Mouse (Mus musculus): Measurements from ENCODE around the gene Dock6. TPM values are rescaled to one million over a fixed set of nuclear protein-coding genes. Genes with fewer than 3 reads are reported as not detected.

Gene Dock6
- polyA plus RNA-seq, 1 experiment from 2014 or later = 47.9 TPM

- H3K27ac ChIP-seq = no peak overlapping the region
- H3K36me3 ChIP-seq = peaks cover 81% of the 10 kb centered on the region
- H3K9me3 ChIP-seq = no peaks in the 10 kb centered on the region
- no peaks in the 10 kb centered on the region for H3K27me3 ChIP-seq (ENCODE audit: insufficient read depth, poor library complexity, severe bottlenecking)
- H3K4me3 ChIP-seq = no peak overlapping the region
- DNase-seq (ENCODE audit: low spot score) = no peak
- H3K4me1 ChIP-seq = peaks cover 7% of the 10 kb centered on the region; the same call in 1 of the 2 replicates
- 92% methylated on average over 2 of the region's 2 CpGs for WGBS
Measured at GRCm38 (mm10) chr9:21819181-21819729, 33.2 kb downstream of the Dock6 start.

- Histone ChIP-seq H3K4me1 (peaks cover 4% of the 10 kb centered on the region; the same call in 1 of the 2 replicates), H3K27ac (no peak overlapping the region), H3K36me3 (peaks cover 81% of the 10 kb centered on the region), H3K27me3 (ENCODE audit: insufficient read depth, poor library complexity, severe bottlenecking) (no peaks in the 10 kb centered on the region), H3K4me3 (no peak overlapping the region), H3K9me3 (no peaks in the 10 kb centered on the region)
- 92% methylated on average over 6 of the region's 6 CpGs for WGBS
- no peak for DNase-seq (ENCODE audit: low spot score)
Measured at GRCm38 (mm10) chr9:21818561-21818960, 33.9 kb downstream of the Dock6 start.

- Histone ChIP-seq H3K27ac (no peak overlapping the region), H3K36me3 (peaks cover 85% of the 10 kb centered on the region), H3K9me3 (no peaks in the 10 kb centered on the region), H3K27me3 (ENCODE audit: insufficient read depth, poor library complexity, severe bottlenecking) (no peaks in the 10 kb centered on the region), H3K4me3 (no peak overlapping the region), H3K4me1 (peaks cover 4% of the 10 kb centered on the region; the same call in 1 of the 2 replicates)
- WGBS = 88% methylated on average over 4 of the region's 4 CpGs
- no peak for DNase-seq (ENCODE audit: low spot score)
Measured at GRCm38 (mm10) chr9:21818125-21818524, 34.3 kb downstream of the Dock6 start.

- Histone ChIP-seq H3K27me3 (ENCODE audit: insufficient read depth, poor library complexity, severe bottlenecking) (no peaks in the 10 kb centered on the region), H3K4me3 (no peak overlapping the region), H3K27ac (no peak overlapping the region), H3K9me3 (no peaks in the 10 kb centered on the region), H3K36me3 (peaks cover 92% of the 10 kb centered on the region), H3K4me1 (peaks cover 4% of the 10 kb centered on the region; the same call in 1 of the 2 replicates)
- no peak for DNase-seq (ENCODE audit: low spot score)
- 76% methylated on average over 9 of the region's 9 CpGs for WGBS
Measured at GRCm38 (mm10) chr9:21816716-21817305, 35.6 kb downstream of the Dock6 start.

GRCm38 (mm10) chr9:21811170-21811569, 41.3 kb downstream of the Dock6 start:
- Histone ChIP-seq H3K36me3 (peaks cover 77% of the 10 kb centered on the region), H3K4me3 (no peak overlapping the region)

GRCm38 (mm10) chr9:21808561-21808960, 43.9 kb downstream of the Dock6 start:
- no peak overlapping the region for H3K4me3 ChIP-seq
- 65% methylated on average over 3 of the region's 3 CpGs for WGBS
- peaks cover 65% of the 10 kb centered on the region for H3K36me3 ChIP-seq
- H3K4me1 ChIP-seq = peaks cover 16% of the 10 kb centered on the region
- H3K27ac ChIP-seq = no peak overlapping the region
- H3K9me3 ChIP-seq = no peaks in the 10 kb centered on the region
- DNase-seq (ENCODE audit: low spot score) = no peak
- H3K27me3 ChIP-seq (ENCODE audit: insufficient read depth, poor library complexity, severe bottlenecking) = no peaks in the 10 kb centered on the region

More at GRCm38 (mm10) chr9:21811170-21811569, 41.3 kb downstream of the Dock6 start:
- H3K27me3 ChIP-seq (ENCODE audit: insufficient read depth, poor library complexity, severe bottlenecking) = no peaks in the 10 kb centered on the region
- DNase-seq (ENCODE audit: low spot score) = no peak
- WGBS = 73% methylated on average over 5 of the region's 5 CpGs
- H3K9me3 ChIP-seq = no peaks in the 10 kb centered on the region
- H3K27ac ChIP-seq = no peak overlapping the region
- peaks cover 3% of the 10 kb centered on the region; the same call in 1 of the 2 replicates for H3K4me1 ChIP-seq

GRCm38 (mm10) chr9:21806976-21807375, 45.5 kb downstream of the Dock6 start:
- H3K9me3 ChIP-seq = no peaks in the 10 kb centered on the region
- no peak overlapping the region for H3K4me3 ChIP-seq
- DNase-seq (ENCODE audit: low spot score) = no peak
- no peak overlapping the region for H3K27ac ChIP-seq
- peaks cover 64% of the 10 kb centered on the region for H3K36me3 ChIP-seq
- 88% methylated on average over 11 of the region's 11 CpGs for WGBS
- H3K27me3 ChIP-seq (ENCODE audit: insufficient read depth, poor library complexity, severe bottlenecking) = no peaks in the 10 kb centered on the region
- peaks cover 17% of the 10 kb centered on the region for H3K4me1 ChIP-seq

- Histone ChIP-seq H3K4me3 (no peak overlapping the region), H3K36me3 (peaks cover 64% of the 10 kb centered on the region), H3K27me3 (ENCODE audit: insufficient read depth, poor library complexity, severe bottlenecking) (no peaks in the 10 kb centered on the region), H3K9me3 (no peaks in the 10 kb centered on the region), H3K4me1 (peaks cover 17% of the 10 kb centered on the region), H3K27ac (no peak overlapping the region)
- no peak for DNase-seq (ENCODE audit: low spot score)
- WGBS = 72% methylated on average over 3 of the region's 3 CpGs
Measured at GRCm38 (mm10) chr9:21806363-21806762, 46.1 kb downstream of the Dock6 start.

GRCm38 (mm10) chr9:21803986-21804644, 48.3 kb downstream of the Dock6 start:
- Histone ChIP-seq H3K36me3 (peaks cover 55% of the 10 kb centered on the region), H3K9me3 (no peaks in the 10 kb centered on the region), H3K27me3 (ENCODE audit: insufficient read depth, poor library complexity, severe bottlenecking) (no peaks in the 10 kb centered on the region), H3K4me3 (peak overlapping the region; percentile 27), H3K27ac (peak overlapping the region; percentile 75), H3K4me1 (peaks cover 22% of the 10 kb centered on the region)
- DNase-seq (ENCODE audit: low spot score) = peak; percentile 91
- 29% methylated on average over 13 of the region's 13 CpGs for WGBS

GRCm38 (mm10) chr9:21801591-21801990, 50.8 kb downstream of the Dock6 start:
- WGBS = 91% methylated on average over 7 of the region's 7 CpGs

GRCm38 (mm10) chr9:21801121-21801520, 51.3 kb downstream of the Dock6 start:
- H3K4me1 ChIP-seq = peaks cover 43% of the 10 kb centered on the region
- no peak overlapping the region for H3K4me3 ChIP-seq
- H3K27ac ChIP-seq = no peak overlapping the region
- no peak for DNase-seq (ENCODE audit: low spot score)
- WGBS = 72% methylated on average over 7 of the region's 7 CpGs
- peaks cover 40% of the 10 kb centered on the region for H3K36me3 ChIP-seq
- H3K9me3 ChIP-seq = no peaks in the 10 kb centered on the region
- no peaks in the 10 kb centered on the region for H3K27me3 ChIP-seq (ENCODE audit: insufficient read depth, poor library complexity, severe bottlenecking)

More at GRCm38 (mm10) chr9:21801591-21801990, 50.8 kb downstream of the Dock6 start:
- no peak for DNase-seq (ENCODE audit: low spot score)
- H3K27ac ChIP-seq = no peak overlapping the region
- H3K9me3 ChIP-seq = no peaks in the 10 kb centered on the region
- H3K4me1 ChIP-seq = peaks cover 38% of the 10 kb centered on the region
- H3K36me3 ChIP-seq = peaks cover 44% of the 10 kb centered on the region
- no peaks in the 10 kb centered on the region for H3K27me3 ChIP-seq (ENCODE audit: insufficient read depth, poor library complexity, severe bottlenecking)
- no peak overlapping the region for H3K4me3 ChIP-seq

- Histone ChIP-seq H3K4me1 (peaks cover 52% of the 10 kb centered on the region), H3K4me3 (peak overlapping the region; percentile 78), H3K36me3 (peaks cover 52% of the 10 kb centered on the region), H3K27ac (peak overlapping the region; percentile 94), H3K9me3 (no peaks in the 10 kb centered on the region), H3K27me3 (ENCODE audit: insufficient read depth, poor library complexity, severe bottlenecking) (no peaks in the 10 kb centered on the region)
- 61% methylated on average over 3 of the region's 3 CpGs for WGBS
- no peak for DNase-seq (ENCODE audit: low spot score)
Measured at GRCm38 (mm10) chr9:21799010-21799350, 53.5 kb downstream of the Dock6 start.

- H3K27me3 ChIP-seq (ENCODE audit: insufficient read depth, poor library complexity, severe bottlenecking) = no peaks in the 10 kb centered on the region
- H3K27ac ChIP-seq = peak within 1 kb of the TSS; percentile 94
- DNase-seq (ENCODE audit: low spot score) = peak; percentile 91
- peak within 1 kb of the TSS; percentile 78 for H3K4me3 ChIP-seq
- WGBS = under 1% methylated on average over 52 of the region's 52 CpGs
- H3K9me3 ChIP-seq = no peaks in the 10 kb centered on the region
- peaks cover 47% of the 10 kb centered on the region for H3K4me1 ChIP-seq
- H3K36me3 ChIP-seq = peaks cover 53% of the 10 kb centered on the region
Measured at GRCm38 (mm10) chr9:21798345-21799009, 54.0 kb downstream of the Dock6 start, which contains the start of gene Kank2. TSS of gene Kank2 (minus strand) at chr9:21798744.
